Mouse (Mus musculus): ENCODE measurements around the gene Nme7. TPM values are rescaled to one million over a fixed set of nuclear protein-coding genes. Genes with fewer than 3 reads are reported as not detected.
A peak's percentile ranks its signal among the peaks of the same experiment; 100 is the strongest.

The Nme7 gene
- polyA plus RNA-seq, 1 experiment from 2014 or later, result 36.9 TPM

DNA sequence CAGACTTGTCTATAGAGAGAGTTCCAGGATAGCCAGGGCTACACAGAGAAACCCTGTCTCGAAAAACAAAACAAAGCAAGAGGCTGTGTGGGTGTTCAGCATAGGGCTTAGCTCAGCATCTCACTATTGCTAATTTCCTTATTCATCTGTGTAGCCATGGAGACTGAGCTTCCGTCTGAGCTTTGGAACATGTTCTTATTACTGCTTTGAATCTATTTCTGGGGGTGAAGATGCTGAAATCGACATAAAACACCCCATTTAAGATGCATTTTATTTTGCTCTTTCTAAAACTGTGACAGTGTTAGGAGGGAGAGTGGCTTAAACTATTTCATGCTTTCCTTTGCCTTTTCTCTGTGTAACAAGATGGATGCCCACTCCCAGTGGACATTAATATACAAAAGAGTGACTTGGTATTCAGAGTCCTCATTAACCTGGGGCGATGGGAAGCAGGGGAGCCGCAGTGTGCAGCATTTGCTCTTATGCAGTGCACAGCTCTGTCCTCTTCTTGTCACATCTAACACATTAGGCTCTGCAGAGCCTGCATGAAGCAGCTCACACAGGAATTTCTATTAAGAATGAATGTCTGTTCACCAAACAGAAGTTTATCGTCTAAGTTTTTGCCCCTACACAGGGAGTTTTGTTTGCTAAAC, 91.3 kb downstream of the Nme7 start:
- 79% methylated on average over 6 of the region's 6 CpGs for WGBS
- H3K27me3 ChIP-seq (ENCODE audit: control insufficient read depth, insufficient read depth, low read length), result no peaks in the 10 kb centered on the region
- no peaks in the 10 kb centered on the region for H3K4me1 ChIP-seq (ENCODE audit: control insufficient read depth, insufficient read depth, low read length)
- ATAC-seq (ENCODE audit: insufficient number of reproducible peaks, insufficient read depth, low FRiP score, low read depth), result no peak
- no peak overlapping the region for H3K4me3 ChIP-seq (ENCODE audit: low read depth, low read length)
- H3K4me2 ChIP-seq (replicated peaks; ENCODE audit: low read depth, low read length), result no peak overlapping the region
- H3K27ac ChIP-seq (ENCODE audit: low read length), result no peak overlapping the region
- H3K9ac ChIP-seq (replicated peaks; ENCODE audit: low read depth, low read length), result no peak overlapping the region
- H3K36me3 ChIP-seq (ENCODE audit: control insufficient read depth, insufficient read depth, low read length), result no peaks in the 10 kb centered on the region
- no peaks in the 10 kb centered on the region for H3K9me3 ChIP-seq (ENCODE audit: control insufficient read depth, low read depth, low read length)

DNA sequence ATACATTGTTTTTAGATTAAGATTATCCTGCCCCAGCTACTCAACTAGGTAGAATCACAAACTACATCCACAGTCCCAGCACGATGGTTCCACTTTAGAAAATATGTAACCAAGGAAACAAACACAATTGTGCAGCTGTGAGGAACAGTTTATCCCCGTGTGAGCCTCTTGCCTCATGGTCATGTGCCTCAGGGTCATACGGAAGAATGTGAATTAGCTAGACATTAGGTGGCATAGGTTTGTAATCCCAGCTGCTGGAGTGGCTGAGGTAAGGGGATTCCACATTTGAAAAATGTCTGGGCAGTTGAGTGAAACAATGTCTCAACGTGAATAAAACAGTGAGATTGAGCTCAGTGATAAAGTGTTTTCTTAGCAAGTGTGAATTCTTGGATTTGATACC, 93.8 kb downstream of the Nme7 start:
- 35% methylated on average over 4 of the region's 4 CpGs for WGBS
- Histone ChIP-seq H3K36me3 (ENCODE audit: control insufficient read depth, insufficient read depth, low read length) (no peaks in the 10 kb centered on the region), H3K4me2 (replicated peaks; ENCODE audit: low read depth, low read length) (no peak overlapping the region), H3K27ac (ENCODE audit: low read length) (no peak overlapping the region), H3K27me3 (ENCODE audit: control insufficient read depth, insufficient read depth, low read length) (no peaks in the 10 kb centered on the region), H3K9me3 (ENCODE audit: control insufficient read depth, low read depth, low read length) (no peaks in the 10 kb centered on the region; the same call in 1 of the 2 replicates), H3K9ac (replicated peaks; ENCODE audit: low read depth, low read length) (no peak overlapping the region), H3K4me1 (ENCODE audit: control insufficient read depth, insufficient read depth, low read length) (no peaks in the 10 kb centered on the region), H3K4me3 (ENCODE audit: low read depth, low read length) (no peak overlapping the region)
- ATAC-seq (ENCODE audit: insufficient number of reproducible peaks, insufficient read depth, low FRiP score, low read depth), result no peak

DNA sequence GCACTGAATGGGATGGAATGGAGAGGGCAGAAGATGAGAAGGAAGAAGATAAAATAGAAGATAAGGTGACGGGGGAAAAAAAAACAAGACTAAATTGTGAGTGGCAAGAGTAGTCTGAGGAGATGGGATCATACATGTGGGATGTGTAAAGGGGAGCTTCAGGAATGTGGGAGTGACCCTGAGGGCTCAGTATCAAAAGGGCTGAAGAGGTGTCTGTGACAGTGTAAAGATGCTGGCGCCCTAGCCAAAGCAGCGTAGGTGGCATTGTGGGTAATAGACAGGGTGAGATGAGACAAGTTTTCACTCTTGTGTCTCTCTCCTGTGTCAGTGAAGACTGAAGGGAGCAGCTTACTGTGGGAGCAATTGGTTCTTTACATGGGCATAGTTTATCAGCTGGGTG, 95.7 kb downstream of the Nme7 start:
- ATAC-seq (ENCODE audit: insufficient number of reproducible peaks, insufficient read depth, low FRiP score, low read depth), result no peak
- no peak overlapping the region for H3K4me3 ChIP-seq (ENCODE audit: low read depth, low read length)
- no peaks in the 10 kb centered on the region for H3K27me3 ChIP-seq (ENCODE audit: control insufficient read depth, insufficient read depth, low read length)
- H3K9me3 ChIP-seq (ENCODE audit: control insufficient read depth, low read depth, low read length), result no peaks in the 10 kb centered on the region; the same call in 1 of the 2 replicates
- no peak overlapping the region for H3K27ac ChIP-seq (ENCODE audit: low read length)
- no peak overlapping the region for H3K9ac ChIP-seq (replicated peaks; ENCODE audit: low read depth, low read length)
- 97% methylated on average over 3 of the region's 3 CpGs for WGBS
- no peak overlapping the region for H3K4me2 ChIP-seq (replicated peaks; ENCODE audit: low read depth, low read length)
- no peaks in the 10 kb centered on the region for H3K4me1 ChIP-seq (ENCODE audit: control insufficient read depth, insufficient read depth, low read length)
- no peaks in the 10 kb centered on the region for H3K36me3 ChIP-seq (ENCODE audit: control insufficient read depth, insufficient read depth, low read length)

DNA sequence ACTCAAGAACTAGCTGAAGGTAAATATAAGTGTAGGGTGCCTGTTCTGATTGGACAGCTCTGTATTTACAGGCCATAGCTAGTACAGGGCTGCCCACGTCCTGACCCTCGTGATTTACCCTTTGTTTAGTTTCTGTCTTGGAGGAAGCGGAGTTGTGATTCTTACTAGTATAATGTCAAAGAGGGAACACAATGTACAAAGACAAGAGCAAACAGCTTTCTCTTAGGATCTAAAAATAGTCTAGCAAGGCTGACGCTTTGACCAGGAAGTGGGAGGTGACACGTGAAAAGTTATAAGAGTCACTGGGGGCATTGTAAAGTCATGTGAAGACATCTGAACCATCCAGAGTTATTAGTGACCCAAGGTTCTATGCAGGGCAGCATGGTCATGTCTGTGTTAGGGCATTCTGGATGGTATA, 101.5 kb downstream of the Nme7 start:
- Histone ChIP-seq H3K9me3 (ENCODE audit: control insufficient read depth, low read depth, low read length) (no peaks in the 10 kb centered on the region; the same call in 1 of the 2 replicates), H3K4me3 (ENCODE audit: low read depth, low read length) (no peak overlapping the region), H3K4me2 (replicated peaks; ENCODE audit: low read depth, low read length) (no peak overlapping the region), H3K4me1 (ENCODE audit: control insufficient read depth, insufficient read depth, low read length) (0 out of 2 replicates have a peak, but pooled peaks cover 2% of the 10 kb centered on the region), H3K9ac (replicated peaks; ENCODE audit: low read depth, low read length) (no peak overlapping the region), H3K27ac (ENCODE audit: low read length) (no peak overlapping the region), H3K36me3 (ENCODE audit: control insufficient read depth, insufficient read depth, low read length) (no peaks in the 10 kb centered on the region), H3K27me3 (ENCODE audit: control insufficient read depth, insufficient read depth, low read length) (no peaks in the 10 kb centered on the region)
- WGBS, result 31% methylated on average over 5 of the region's 5 CpGs
- ATAC-seq (ENCODE audit: insufficient number of reproducible peaks, insufficient read depth, low FRiP score, low read depth), result peak; percentile 82

DNA sequence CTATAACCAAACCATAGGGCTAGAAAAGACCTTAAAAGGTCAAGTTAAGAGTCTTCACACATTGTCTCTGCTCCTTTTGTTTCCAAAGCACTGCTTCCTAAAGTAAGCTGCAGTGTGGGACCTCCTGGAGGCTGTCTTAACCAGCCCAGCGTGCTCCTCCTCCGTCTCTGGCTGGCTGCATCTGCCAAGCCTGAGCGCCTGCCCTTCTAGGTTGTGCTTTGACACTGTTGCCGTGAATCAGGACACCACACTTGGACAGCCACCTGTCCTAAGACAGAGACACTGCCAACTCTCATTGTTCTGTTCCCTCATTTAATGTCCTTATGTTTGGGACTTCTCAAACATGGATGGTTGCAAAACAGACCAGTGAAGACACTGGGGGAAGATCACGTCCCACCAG, 102.6 kb downstream of the Nme7 start:
- no peak for ATAC-seq (ENCODE audit: insufficient number of reproducible peaks, insufficient read depth, low FRiP score, low read depth)
- Histone ChIP-seq H3K4me1 (ENCODE audit: control insufficient read depth, insufficient read depth, low read length) (0 out of 2 replicates have a peak, but pooled peaks cover 2% of the 10 kb centered on the region), H3K4me2 (replicated peaks; ENCODE audit: low read depth, low read length) (no peak overlapping the region), H3K36me3 (ENCODE audit: control insufficient read depth, insufficient read depth, low read length) (no peaks in the 10 kb centered on the region), H3K9me3 (ENCODE audit: control insufficient read depth, low read depth, low read length) (no peaks in the 10 kb centered on the region; the same call in 1 of the 2 replicates), H3K27ac (ENCODE audit: low read length) (no peak overlapping the region), H3K4me3 (ENCODE audit: low read depth, low read length) (no peak overlapping the region), H3K9ac (replicated peaks; ENCODE audit: low read depth, low read length) (no peak overlapping the region), H3K27me3 (ENCODE audit: control insufficient read depth, insufficient read depth, low read length) (no peaks in the 10 kb centered on the region)
- 67% methylated on average over 5 of the region's 5 CpGs for WGBS

DNA sequence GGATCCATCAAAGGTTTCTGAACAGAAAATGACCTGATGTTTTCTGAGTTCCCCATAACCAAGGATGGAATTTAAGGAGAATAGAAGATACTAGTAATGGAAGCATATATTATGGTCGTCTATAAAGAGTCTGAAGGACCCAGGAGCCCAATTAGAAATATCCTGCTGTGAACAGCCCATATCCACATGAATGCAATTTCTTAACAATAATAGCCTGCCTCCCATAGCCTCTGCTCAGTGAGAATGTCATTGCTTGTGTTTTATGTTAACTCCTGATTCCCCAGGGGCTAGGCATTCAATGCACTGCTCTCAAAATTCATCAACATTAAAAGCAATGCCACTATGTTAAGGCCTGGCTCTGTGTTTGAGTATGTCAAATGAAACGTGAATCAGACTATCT, 104.7 kb downstream of the Nme7 start:
- H3K27me3 ChIP-seq (ENCODE audit: control insufficient read depth, insufficient read depth, low read length), result no peaks in the 10 kb centered on the region
- H3K4me3 ChIP-seq (ENCODE audit: low read depth, low read length), result no peak overlapping the region
- H3K9ac ChIP-seq (replicated peaks; ENCODE audit: low read depth, low read length), result no peak overlapping the region
- no peaks in the 10 kb centered on the region for H3K36me3 ChIP-seq (ENCODE audit: control insufficient read depth, insufficient read depth, low read length)
- H3K4me1 ChIP-seq (ENCODE audit: control insufficient read depth, insufficient read depth, low read length), result 0 out of 2 replicates have a peak, but pooled peaks cover 2% of the 10 kb centered on the region
- no peaks in the 10 kb centered on the region for H3K9me3 ChIP-seq (ENCODE audit: control insufficient read depth, low read depth, low read length)
- WGBS, result 75% methylated on average over 2 of the region's 2 CpGs
- ATAC-seq (ENCODE audit: insufficient number of reproducible peaks, insufficient read depth, low FRiP score, low read depth), result no peak
- H3K4me2 ChIP-seq (replicated peaks; ENCODE audit: low read depth, low read length), result no peak overlapping the region
- no peak overlapping the region for H3K27ac ChIP-seq (ENCODE audit: low read length)

DNA sequence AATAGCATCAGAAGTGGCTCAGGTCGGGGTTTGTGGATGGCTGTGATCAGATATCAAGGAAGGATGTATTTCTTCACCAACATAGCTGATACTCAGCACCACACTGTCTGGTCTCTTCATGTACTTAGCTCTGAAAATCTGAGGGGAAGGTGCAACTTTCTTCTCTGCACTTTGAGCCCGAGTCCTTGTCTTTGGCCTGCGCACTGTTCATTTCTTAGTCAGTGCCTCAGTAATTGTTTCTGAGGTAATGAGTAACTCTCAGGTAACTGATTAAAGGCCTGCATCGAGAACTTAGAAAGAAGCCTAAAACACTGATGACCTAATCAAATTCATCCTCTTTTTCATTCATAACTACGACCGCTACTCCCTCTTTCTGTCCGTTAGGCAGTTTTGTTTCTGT, 107.4 kb downstream of the Nme7 start:
- no peaks in the 10 kb centered on the region for H3K27me3 ChIP-seq (ENCODE audit: control insufficient read depth, insufficient read depth, low read length)
- H3K9ac ChIP-seq (replicated peaks; ENCODE audit: low read depth, low read length), result no peak overlapping the region
- no peak overlapping the region for H3K4me3 ChIP-seq (ENCODE audit: low read depth, low read length)
- H3K9me3 ChIP-seq (ENCODE audit: control insufficient read depth, low read depth, low read length), result no peaks in the 10 kb centered on the region
- no peaks in the 10 kb centered on the region for H3K36me3 ChIP-seq (ENCODE audit: control insufficient read depth, insufficient read depth, low read length)
- no peak for ATAC-seq (ENCODE audit: insufficient number of reproducible peaks, insufficient read depth, low FRiP score, low read depth)
- no peak overlapping the region for H3K4me2 ChIP-seq (replicated peaks; ENCODE audit: low read depth, low read length)
- no peaks in the 10 kb centered on the region for H3K4me1 ChIP-seq (ENCODE audit: control insufficient read depth, insufficient read depth, low read length)
- WGBS, result 86% methylated on average over 7 of the region's 7 CpGs
- no peak overlapping the region for H3K27ac ChIP-seq (ENCODE audit: low read length)

DNA sequence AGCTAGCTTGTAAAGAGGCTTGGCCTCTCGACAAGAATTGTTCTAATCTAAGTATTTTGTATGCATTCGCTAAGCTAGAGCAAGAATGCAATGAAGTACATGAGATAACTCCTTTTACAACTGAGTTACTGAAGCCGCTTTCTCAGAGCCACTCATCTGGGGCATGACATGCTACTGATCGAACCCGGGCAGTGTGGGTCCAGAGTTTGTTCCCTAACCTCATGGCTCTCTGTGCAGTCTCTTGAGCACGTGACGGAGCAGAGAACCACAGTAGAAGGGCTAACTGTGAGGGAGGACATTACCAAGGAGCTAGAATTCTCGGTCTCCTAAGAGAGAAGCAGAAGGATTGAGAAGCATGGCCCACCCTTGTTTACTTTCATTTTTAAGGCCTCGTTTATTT, 109.0 kb downstream of the Nme7 start:
- no peak overlapping the region for H3K4me2 ChIP-seq (replicated peaks; ENCODE audit: low read depth, low read length)
- ATAC-seq (ENCODE audit: insufficient number of reproducible peaks, insufficient read depth, low FRiP score, low read depth), result no peak
- H3K9ac ChIP-seq (replicated peaks; ENCODE audit: low read depth, low read length), result no peak overlapping the region
- H3K4me3 ChIP-seq (ENCODE audit: low read depth, low read length), result no peak overlapping the region
- H3K36me3 ChIP-seq (ENCODE audit: control insufficient read depth, insufficient read depth, low read length), result no peaks in the 10 kb centered on the region
- 88% methylated on average over 9 of the region's 9 CpGs for WGBS
- H3K27me3 ChIP-seq (ENCODE audit: control insufficient read depth, insufficient read depth, low read length), result no peaks in the 10 kb centered on the region
- no peak overlapping the region for H3K27ac ChIP-seq (ENCODE audit: low read length)
- H3K4me1 ChIP-seq (ENCODE audit: control insufficient read depth, insufficient read depth, low read length), result no peaks in the 10 kb centered on the region
- H3K9me3 ChIP-seq (ENCODE audit: control insufficient read depth, low read depth, low read length), result no peaks in the 10 kb centered on the region

DNA sequence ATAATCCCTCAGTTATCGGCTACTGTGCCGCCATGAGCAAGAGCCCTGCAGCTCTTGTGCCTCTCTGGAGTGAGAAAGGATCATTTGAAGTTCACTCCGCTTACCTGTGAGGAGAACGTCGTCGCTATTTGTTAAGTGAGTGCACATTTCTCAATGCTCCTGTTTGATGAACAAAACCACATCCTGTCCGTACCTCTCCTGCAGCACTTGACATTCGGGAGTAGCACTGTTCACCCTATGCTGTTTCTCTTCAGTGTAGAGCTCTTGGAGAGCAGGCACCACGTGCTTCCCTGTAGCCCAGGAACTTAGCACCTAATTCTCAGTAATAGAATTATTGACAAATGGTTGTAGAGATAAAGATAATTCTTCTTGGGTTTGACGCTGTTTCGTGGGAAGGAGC, 109.7 kb downstream of the Nme7 start:
- no peak for ATAC-seq (ENCODE audit: insufficient number of reproducible peaks, insufficient read depth, low FRiP score, low read depth)
- WGBS, result 84% methylated on average over 11 of the region's 11 CpGs
- Histone ChIP-seq H3K36me3 (ENCODE audit: control insufficient read depth, insufficient read depth, low read length) (no peaks in the 10 kb centered on the region), H3K4me3 (ENCODE audit: low read depth, low read length) (no peak overlapping the region), H3K9me3 (ENCODE audit: control insufficient read depth, low read depth, low read length) (no peaks in the 10 kb centered on the region), H3K27me3 (ENCODE audit: control insufficient read depth, insufficient read depth, low read length) (no peaks in the 10 kb centered on the region), H3K9ac (replicated peaks; ENCODE audit: low read depth, low read length) (no peak overlapping the region), H3K27ac (ENCODE audit: low read length) (no peak overlapping the region), H3K4me1 (ENCODE audit: control insufficient read depth, insufficient read depth, low read length) (no peaks in the 10 kb centered on the region), H3K4me2 (replicated peaks; ENCODE audit: low read depth, low read length) (no peak overlapping the region)
